Comparison of ENCODE assay signal across 29 mouse cellular contexts in the genomic region with DNA sequence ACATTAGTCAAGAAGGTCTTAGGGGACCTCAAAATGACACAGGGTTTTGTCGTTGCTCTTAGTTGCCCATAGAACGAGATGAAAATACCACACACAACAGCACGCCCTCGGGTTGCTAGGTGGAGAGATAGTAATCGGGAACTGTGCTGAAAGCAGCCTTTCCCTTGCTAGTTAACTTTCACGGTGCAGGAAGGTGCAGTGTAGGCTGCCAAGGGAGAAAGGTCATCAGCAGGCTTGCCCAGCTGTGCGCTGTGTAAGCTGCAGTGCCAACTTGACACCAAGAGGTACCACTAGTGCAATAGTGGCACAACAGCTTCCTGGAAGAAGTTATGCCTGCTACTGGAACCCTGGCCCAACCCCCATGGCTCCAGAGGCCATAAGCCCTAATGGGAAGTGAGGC. TPM values are rescaled to one million over a fixed set of nuclear protein-coding genes. Genes with fewer than 3 reads are reported as not detected.
DNase-seq lines count a peak whose midpoint lies in the region; ATAC-seq and TF ChIP-seq lines count a peak whose summit lies in the region.
"Had no signal": no experiment of that assay in that cellular context is flagged by ENCODE, and none has a peak within 500 bp of the region (broad histone marks: within the 10 kb centered on the region; RNA-seq: fewer than 3 reads in every experiment).

No protein-coding gene starts in this region.

- H3K4me1 ChIP-seq in MEL (ENCODE audit: control insufficient read depth in 1 of 2, insufficient read depth in 2 of 2, low read length in 2 of 2) = peaks cover 12 to 27% of the 10 kb centered on the region in 2 experiments
- peaks cover 17% of the 10 kb centered on the region for H3K4me1 ChIP-seq in brown adipose tissue, adult 24 weeks (ENCODE audit: control insufficient read depth, insufficient read depth, insufficient read length, low read length)
- H3K4me1 ChIP-seq: forebrain, embryonic 12.5 days; forebrain, embryonic 15.5 days; heart, embryonic 15.5 days had no signal

- ATAC-seq in megakaryocyte progenitor cell, adult 5-6 weeks (replicated peaks; ENCODE audit: poor library complexity) = peak; percentile 53
- ATAC-seq: forebrain, embryonic 15.5 days; hindbrain, postnatal 0 days; inflammation-experienced regulatory T-cells, adult 6 months; intestine, embryonic 16.5 days had no signal

- H3K9me3 ChIP-seq in MEL (replicated peaks; ENCODE audit: insufficient read depth, low read length) = no peaks in the 10 kb centered on the region
- H3K9me3 ChIP-seq: forebrain, embryonic 12.5 days; forebrain, embryonic 15.5 days; G1E; heart, embryonic 12.5 days; heart, embryonic 15.5 days had no signal

- TF ChIP-seq RAD21 in MEL (IDR thresholded peaks at IDR 0.05; ENCODE audit: low read depth, low read length) = no peak

- TF ChIP-seq EP300 in MEL (IDR thresholded peaks at IDR 0.05; ENCODE audit: low read depth in 1 of 2, low read length in 2 of 2) = peak; percentile 35 to 53; a peak in 2 of 4 replicates

- DNase-seq in heart, adult 11 months = peak; percentile 78
- DNase-seq in heart, adult 8-10 months (ENCODE audit: low spot score) = no peak
- peak; percentile 82 for DNase-seq in MEL (ENCODE audit: low read depth, low spot score)
- DNase-seq in cerebellum, postnatal 14 days = no peak
- DNase-seq in cerebellum, adult 9-11 months = no peak
- no peak for DNase-seq in frontal cortex, postnatal 10 days (ENCODE audit: low spot score in 2 of 2)
- DNase-seq: adrenal gland, postnatal 10 days; B cell, adult 2 months; cerebellum, adult 11 months; cerebellum, adult 2 months; cerebellum, postnatal 10 days; gastrocnemius, postnatal 25 days; heart, postnatal 10 days; heart, postnatal 4 days; kidney, adult 18-20 months had no signal

- no peak for TF ChIP-seq POLR2A in MEL (IDR thresholded peaks at IDR 0.05; ENCODE audit: control insufficient read depth in 1 of 2, insufficient read depth in 1 of 2, low read depth in 1 of 2, low read length in 2 of 2, poor library complexity in 1 of 2)

- peak overlapping the region in 1 of 2 experiments; percentile 47; a peak in 2 of 4 replicates for H3K4me3 ChIP-seq in MEL (ENCODE audit: control insufficient read depth in 1 of 2, insufficient read depth in 1 of 2, low read depth in 2 of 2, low read length in 2 of 2)
- no peak overlapping the region for H3K4me3 ChIP-seq in brown adipose tissue, adult 24 weeks (ENCODE audit: insufficient read depth, low read depth, low read length)
- H3K4me3 ChIP-seq: forebrain, embryonic 12.5 days; forebrain, embryonic 15.5 days; heart, embryonic 12.5 days; heart, embryonic 15.5 days had no signal

- H3K79me2 ChIP-seq in MEL (ENCODE audit: control insufficient read depth, insufficient read depth, low read length, poor library complexity) = no peaks in the 10 kb centered on the region

- no peaks in the 10 kb centered on the region for H3K27me3 ChIP-seq in MEL (ENCODE audit: control insufficient read depth in 1 of 2, insufficient read depth in 2 of 2, low read length in 2 of 2)
- H3K27me3 ChIP-seq: CH12.LX; forebrain, embryonic 15.5 days had no signal

- TF ChIP-seq CTCF in MEL (IDR thresholded peaks at IDR 0.05 in 2 of 3, conservative IDR thresholded peaks at IDR 0.05 in 1 of 3; ENCODE audit: control insufficient read depth in 1 of 3, insufficient read depth in 1 of 3, low read depth in 2 of 3, low read length in 3 of 3, poor library complexity in 1 of 3, severe bottlenecking in 1 of 3) = no peak

- peaks cover 0 to 11% of the 10 kb centered on the region in 2 experiments; a peak in 2 of 4 replicates for H3K36me3 ChIP-seq in MEL (ENCODE audit: control insufficient read depth in 1 of 2, insufficient read depth in 2 of 2, low read length in 2 of 2)
- H3K36me3 ChIP-seq: forebrain, embryonic 12.5 days; forebrain, embryonic 15.5 days; G1E; heart, embryonic 12.5 days; heart, embryonic 15.5 days had no signal

- no peak overlapping the region for H3K9ac ChIP-seq in MEL (ENCODE audit: control insufficient read depth, low read depth, low read length, poor library complexity, severe bottlenecking)
- H3K9ac ChIP-seq: forebrain, embryonic 12.5 days; forebrain, embryonic 15.5 days; heart, embryonic 12.5 days; heart, embryonic 15.5 days; hindbrain, embryonic 14.5 days had no signal

- H3K27ac ChIP-seq in MEL (ENCODE audit: control insufficient read depth, low read depth, low read length) = 0 out of 2 replicates have a peak overlapping the region, but pooled peaks have one; percentile 5
- H3K27ac ChIP-seq in brown adipose tissue, adult 24 weeks (replicated peaks; ENCODE audit: low read depth, low read length) = peak overlapping the region; percentile 72
- H3K27ac ChIP-seq: forebrain, embryonic 12.5 days; forebrain, embryonic 15.5 days; heart, embryonic 15.5 days; hindbrain, embryonic 14.5 days; hindbrain, postnatal 0 days had no signal

TF ChIP-seq in MEL, 35 proteins besides CTCF, POLR2A, EP300 and RAD21:
- TF ChIP-seq ZMIZ1 (IDR thresholded peaks at IDR 0.05; ENCODE audit: low read depth, low read length) = 0 out of 2 replicates have a peak, but pooled peaks have one; percentile 40
- TF ChIP-seq GATA1 (IDR thresholded peaks at IDR 0.05; ENCODE audit: low read depth, low read length) = peak; percentile 45; the same call in 1 of the 2 replicates
- TF ChIP-seq MAX (IDR thresholded peaks at IDR 0.05; ENCODE audit: low read length) = peak; percentile 48; the same call in 1 of the 2 replicates
- TF ChIP-seq SMC3 (IDR thresholded peaks at IDR 0.05; ENCODE audit: low read depth, low read length) = no peak
- peak; percentile 59; the same call in 1 of the 2 replicates for TF ChIP-seq MXI1 (IDR thresholded peaks at IDR 0.05; ENCODE audit: low read depth, low read length)
- no peak for TF ChIP-seq ELF1 (IDR thresholded peaks at IDR 0.05; ENCODE audit: low read depth, low read length)
- peak; percentile 51 for TF ChIP-seq ETS1 (IDR thresholded peaks at IDR 0.05; ENCODE audit: low read depth, low read length)
- peak; percentile 62; the same call in 1 of the 2 replicates for TF ChIP-seq SIN3A (IDR thresholded peaks at IDR 0.05; ENCODE audit: low read length)

RNA-seq across cellular contexts. Expression of a gene that starts 38.5 kb away (rescaled TPM):
- under 1 TPM; 0.16 to 0.38 (median 0.18) TPM for total RNA-seq in heart, adult 8-10 months (2022)
- 0.13 and 0.31 TPM in 2 replicates for total RNA-seq in MEL (2012; rRNA removed)
- polyA plus RNA-seq in MEL (2012; ENCODE audit: insufficient read depth in 1 of 2, insufficient read length in 2 of 2, low read depth in 1 of 2, low replicate concordance in 2 of 2, missing spikeins in 1 of 2) = under 1 TPM in 1 of 2 experiments, not detected in 1; 0.11 TPM
- not detected in 2 replicates for polyA plus RNA-seq in brown adipose tissue, adult 24 weeks (2012; ENCODE audit: insufficient read depth, insufficient read length, missing spikeins)
- not detected in 2 replicates for total RNA-seq in megakaryocyte progenitor cell, adult 5-6 weeks (2015)
- not detected in 2 replicates for total RNA-seq in megakaryocyte progenitor cell, adult 5-6 weeks (2017)
- polyA plus RNA-seq: embryonic facial prominence, embryonic 11.5 days; hindbrain, embryonic 11.5 days had no signal

Comparison
In these comparisons a context has a peak if more than half of its experiments do, and no peak if none do; other contexts are left out.
1. DNase-seq: peak in heart, adult 11 months (single experiment) and MEL (single experiment); none in heart, adult 8-10 months (single experiment), cerebellum, postnatal 14 days (0 of 2), cerebellum, adult 9-11 months (single experiment) and frontal cortex, postnatal 10 days (0 of 2).